Mouse (Mus musculus) liver, embryonic 16.5 days (tissue): ENCODE data around the gene Jade1. TPM values are rescaled to one million over a fixed set of nuclear protein-coding genes. Genes with fewer than 3 reads are reported as not detected.

Experiments
- ATAC-seq: fragments of 200-750 bp; cut with Nextera tagmentation; 2 replicates; pipeline ENCODE4 v1.8.0; 2017; ENCODE audit warnings: low read depth, mild to moderate bottlenecking, moderate number of reproducible peaks, moderate library complexity
- H3K27ac ChIP-seq: fragments of 300-500 bp; sonication (generic); 2 replicates; pipeline ENCODE4 v1.5.1; 2014; ENCODE audit warnings: mild to moderate bottlenecking, low read length
- H3K27me3 ChIP-seq: fragments of 300-500 bp; sonication (generic); 2 replicates; pipeline ENCODE4 v1.6.1; 2014; ENCODE audit warnings: low read depth, low read length, mixed read lengths; ENCODE audit not compliant: control insufficient read depth, insufficient read depth
- H3K36me3 ChIP-seq: fragments of 300-500 bp; sonication (generic); 2 replicates; pipeline ENCODE4 v1.6.1; 2014; ENCODE audit warnings: mild to moderate bottlenecking; ENCODE audit not compliant: control insufficient read depth, insufficient read depth
- H3K4me1 ChIP-seq: fragments of 300-500 bp; sonication (generic); 2 replicates; pipeline ENCODE4 v1.6.1; 2014; ENCODE audit warnings: low read depth, low read length, mixed read lengths; ENCODE audit not compliant: control insufficient read depth
- H3K4me2 ChIP-seq: fragments of 300-500 bp; sonication (generic); 2 replicates; pipeline ENCODE4 v1.6.1; 2014; ENCODE audit warnings: low read depth, low read length, mixed read lengths
- H3K4me3 ChIP-seq: fragments of 300-500 bp; sonication (generic); 2 replicates; pipeline ENCODE4 v1.5.1; 2014; ENCODE audit warnings: low read depth, mild to moderate bottlenecking, low read length
- H3K9ac ChIP-seq: fragments of 300-500 bp; sonication (generic); 2 replicates; pipeline ENCODE4 v1.6.1; 2014; ENCODE audit warnings: low read depth, low read length
- H3K9me3 ChIP-seq: fragments of 300-500 bp; sonication (generic); replicated peaks from 2 replicates; pipeline ENCODE4 v1.6.1; 2016; ENCODE audit warnings: low read length; ENCODE audit not compliant: control insufficient read depth
- WGBS: fragments of 180-500 bp; shearing (Covaris S2); extraction: QIAGEN DNeasy Blood & Tissue Kit; methylation state at CpG from one replicate; pipeline ENCODE4 v1.1.7; 2014; ENCODE audit not compliant: insufficient replicate concordance; 5-methylcytosine and 5-hydroxymethylcytosine counted together
- polyA plus RNA-seq: library from polyadenylated mRNA; unstranded; fragments of >200 nt; fragmentation: Nextera tagmentation; extraction: Ambion mirVana; gene quantifications from 2 replicates; pipeline ENCODE4 v1.2.1, GENCODE M21; 2015

Gene Jade1
- polyA plus RNA-seq, 1 experiment from 2014 or later = 6.5 TPM

GRCm38 (mm10) chr3:41556451-41557266 is 1.1 kb downstream of the Jade1 start:
- 74% methylated on average over 9 of the region's 11 CpGs for WGBS
- Histone ChIP-seq H3K36me3 (no peaks in the 10 kb centered on the region), H3K4me2 (no peak overlapping the region), H3K4me3 (no peak overlapping the region), H3K27ac (no peak overlapping the region), H3K27me3 (no peaks in the 10 kb centered on the region), H3K4me1 (peaks cover 6% of the 10 kb centered on the region), H3K9me3 (no peaks in the 10 kb centered on the region), H3K9ac (no peak overlapping the region)
- ATAC-seq = no peak

GRCm38 (mm10) chr3:41557267-41557995 is 1.9 kb downstream of the Jade1 start:
- Histone ChIP-seq H3K36me3 (no peaks in the 10 kb centered on the region), H3K4me3 (no peak overlapping the region), H3K4me2 (no peak overlapping the region), H3K9ac (no peak overlapping the region), H3K27ac (no peak overlapping the region), H3K27me3 (no peaks in the 10 kb centered on the region), H3K9me3 (no peaks in the 10 kb centered on the region), H3K4me1 (peaks cover 6% of the 10 kb centered on the region)
- no peak for ATAC-seq
- 79% methylated on average over 19 of the region's 19 CpGs for WGBS

- Histone ChIP-seq H3K27me3 (no peaks in the 10 kb centered on the region), H3K27ac (no peak overlapping the region), H3K36me3 (no peaks in the 10 kb centered on the region), H3K4me2 (no peak overlapping the region), H3K9ac (no peak overlapping the region), H3K9me3 (no peaks in the 10 kb centered on the region), H3K4me1 (peaks cover 5% of the 10 kb centered on the region), H3K4me3 (no peak overlapping the region)
- WGBS = 73% methylated on average over 6 of the region's 6 CpGs
- ATAC-seq = no peak
Observed at GRCm38 (mm10) chr3:41560489-41560888, 5.0 kb downstream of the Jade1 start.

GRCm38 (mm10) chr3:41561787-41562186 is 6.3 kb downstream of the Jade1 start:
- H3K27ac ChIP-seq = no peak overlapping the region
- H3K4me1 ChIP-seq = peaks cover 12% of the 10 kb centered on the region
- no peaks in the 10 kb centered on the region for H3K27me3 ChIP-seq
- ATAC-seq = no peak
- no peak overlapping the region for H3K9ac ChIP-seq
- H3K4me3 ChIP-seq = no peak overlapping the region
- no peaks in the 10 kb centered on the region for H3K9me3 ChIP-seq
- no peaks in the 10 kb centered on the region for H3K36me3 ChIP-seq
- WGBS = 76% methylated on average over 5 of the region's 5 CpGs
- H3K4me2 ChIP-seq = no peak overlapping the region

DNA sequence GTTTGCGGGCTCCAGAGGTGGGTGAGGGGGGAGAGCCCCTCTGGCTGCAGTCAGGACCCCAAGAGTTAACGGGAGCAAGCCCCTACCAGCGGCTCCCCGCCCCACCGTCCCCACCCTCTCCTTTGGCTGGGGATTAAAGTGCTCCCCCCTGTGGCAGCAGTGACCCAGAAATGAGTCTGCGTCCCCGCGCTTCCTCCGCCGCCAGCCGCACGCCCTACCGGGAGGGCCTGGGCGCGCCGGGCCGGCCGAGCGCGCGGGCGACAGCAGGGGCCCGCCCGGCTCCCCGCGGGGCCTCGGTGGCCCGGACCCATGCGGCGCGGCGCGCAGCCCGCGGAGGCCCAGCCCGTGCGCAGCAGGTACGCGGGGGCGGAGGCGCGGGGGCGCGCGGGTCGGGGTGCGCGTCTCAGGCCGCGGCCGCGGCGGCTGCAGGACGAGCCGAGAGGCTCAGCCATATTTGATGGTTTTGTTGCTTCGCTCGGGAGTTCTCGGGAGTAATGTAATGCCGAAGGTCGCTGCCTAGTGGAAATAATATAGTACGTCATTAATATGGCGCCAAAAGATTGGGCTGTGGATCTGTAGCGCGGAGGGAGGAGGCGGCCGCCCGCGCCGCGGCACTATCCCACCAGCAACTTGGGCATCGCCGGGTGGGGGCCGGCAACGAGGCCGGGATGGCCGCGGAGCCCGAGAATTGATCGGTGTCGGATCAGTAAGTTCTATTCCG is 7.8 kb downstream of the Jade1 start:
- no peaks in the 10 kb centered on the region for H3K27me3 ChIP-seq
- H3K36me3 ChIP-seq = no peaks in the 10 kb centered on the region
- ATAC-seq = peak; percentile 66
- peak overlapping the region; percentile 93 for H3K9ac ChIP-seq
- H3K4me1 ChIP-seq = peaks cover 19% of the 10 kb centered on the region
- no peaks in the 10 kb centered on the region for H3K9me3 ChIP-seq
- H3K4me3 ChIP-seq = peak overlapping the region; percentile 84
- H3K27ac ChIP-seq = peak overlapping the region; percentile 97
- under 1% methylated on average over 77 of the region's 81 CpGs for WGBS
- H3K4me2 ChIP-seq = peak overlapping the region; percentile 92

DNA sequence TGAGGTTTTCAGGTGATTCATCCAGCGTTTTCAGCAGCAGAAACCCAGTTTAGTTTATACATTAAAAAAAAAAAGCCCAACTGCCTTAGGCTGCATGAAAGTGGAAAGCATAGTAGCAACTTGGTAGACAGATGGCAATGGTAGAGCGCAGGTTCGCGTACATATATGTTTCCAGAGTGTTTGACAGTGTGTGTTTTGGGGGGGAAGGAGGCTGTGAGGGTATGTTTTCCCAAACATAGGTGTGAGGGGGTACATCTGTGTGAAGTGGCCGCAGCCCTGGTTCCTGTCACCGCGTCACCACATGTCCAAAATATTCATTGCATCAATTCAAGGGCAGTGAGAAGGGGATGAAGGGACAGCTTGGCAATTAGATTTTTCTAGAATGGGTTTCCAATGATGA is 8.5 kb downstream of the Jade1 start:
- peak overlapping the region; percentile 92 for H3K4me2 ChIP-seq
- WGBS = 0% methylated on average over 7 of the region's 7 CpGs
- H3K9me3 ChIP-seq = no peaks in the 10 kb centered on the region
- H3K27ac ChIP-seq = peak overlapping the region; percentile 97
- H3K4me3 ChIP-seq = peak overlapping the region; percentile 84
- H3K9ac ChIP-seq = peak overlapping the region; percentile 93
- H3K4me1 ChIP-seq = peaks cover 23% of the 10 kb centered on the region
- no peaks in the 10 kb centered on the region for H3K27me3 ChIP-seq
- H3K36me3 ChIP-seq = no peaks in the 10 kb centered on the region
- ATAC-seq = no peak

DNA sequence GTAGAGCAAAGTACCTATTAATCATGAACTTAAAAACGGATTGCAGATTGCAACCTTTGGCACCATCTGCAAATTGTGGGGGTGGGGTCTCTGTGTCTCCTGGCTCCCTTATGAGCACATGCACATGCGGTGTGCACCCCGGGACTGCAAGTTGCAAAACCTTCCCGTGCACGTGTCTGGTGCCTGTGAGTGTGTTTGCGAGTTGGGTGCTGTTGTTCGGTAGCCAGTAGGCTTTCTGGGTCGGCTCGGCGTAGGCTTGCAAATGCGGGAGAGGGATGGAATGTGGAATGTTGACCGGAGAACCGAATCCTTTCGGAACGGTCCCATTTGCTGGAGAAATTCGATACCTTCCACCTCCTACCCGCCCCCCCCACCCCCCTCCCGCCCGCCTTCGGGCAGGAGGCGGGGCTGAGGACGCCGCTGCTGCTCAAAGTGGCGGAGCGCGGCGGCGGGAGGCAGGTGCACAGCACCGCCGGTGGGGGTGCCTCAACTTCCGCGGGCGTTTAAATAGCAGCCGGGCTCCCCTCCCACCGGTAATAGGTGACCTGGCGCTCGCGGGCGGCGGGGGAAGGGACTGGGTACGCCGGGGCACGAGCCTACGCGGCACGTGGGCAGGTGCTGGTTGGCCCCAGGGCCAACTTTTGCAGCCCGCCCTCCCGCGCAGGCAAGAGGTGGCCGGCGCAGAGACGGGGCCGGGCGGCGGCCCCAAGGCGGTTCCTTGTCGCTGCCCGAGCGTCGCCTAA is 9.1 kb downstream of the Jade1 start:
- Histone ChIP-seq H3K4me2 (peak overlapping the region; percentile 92), H3K36me3 (no peaks in the 10 kb centered on the region), H3K9ac (peak overlapping the region; percentile 93), H3K9me3 (no peaks in the 10 kb centered on the region), H3K27ac (peak overlapping the region; percentile 97), H3K4me1 (peaks cover 23% of the 10 kb centered on the region), H3K27me3 (no peaks in the 10 kb centered on the region), H3K4me3 (peak overlapping the region; percentile 84)
- ATAC-seq = peak; percentile 52
- WGBS = under 1% methylated on average over 51 of the region's 60 CpGs

DNA sequence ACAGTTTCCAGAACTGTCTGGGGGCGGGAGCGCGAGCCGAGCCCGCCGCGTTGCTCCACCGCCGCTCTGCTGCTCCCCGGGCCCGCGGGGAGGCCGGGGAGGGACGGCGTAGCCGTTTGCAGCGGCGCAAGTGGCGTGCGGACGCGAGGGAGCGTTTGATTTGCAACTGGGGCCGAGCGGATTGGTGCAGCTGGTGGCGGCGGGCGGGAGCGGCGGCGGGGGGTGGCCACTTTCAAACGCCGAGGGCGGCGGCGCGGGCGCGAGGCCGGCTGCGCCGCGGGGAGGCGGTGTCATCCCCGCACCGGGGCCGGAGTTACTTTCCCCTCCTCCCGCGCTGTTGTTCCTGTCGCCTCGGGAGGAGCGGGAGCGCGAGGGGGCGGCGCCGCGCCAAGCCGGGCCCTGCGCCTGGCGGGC is 9.9 kb downstream of the Jade1 start:
- no peaks in the 10 kb centered on the region for H3K27me3 ChIP-seq
- H3K4me2 ChIP-seq = peak overlapping the region; percentile 92
- H3K9me3 ChIP-seq = no peaks in the 10 kb centered on the region
- WGBS = 1% methylated on average over 42 of the region's 61 CpGs
- peaks cover 23% of the 10 kb centered on the region for H3K4me1 ChIP-seq
- H3K27ac ChIP-seq = peak overlapping the region; percentile 97
- peak; percentile 73 for ATAC-seq
- no peaks in the 10 kb centered on the region for H3K36me3 ChIP-seq
- peak overlapping the region; percentile 84 for H3K4me3 ChIP-seq
- H3K9ac ChIP-seq = peak overlapping the region; percentile 93
